In genomic region chr1:161500811-161501146, GRCm38 (mm10) we compare ENCODE assay signal across 1 mouse cellular context.
A peak's percentile ranks its signal among the peaks of the same experiment; 100 is the strongest.
TF ChIP-seq lines count a peak whose summit lies in the region.

No protein-coding gene starts in this region.

TF ChIP-seq in CH12.LX, 34 proteins besides CTCF, POLR2A, EP300 and RAD21 (continued from another document):
- no peak for TF ChIP-seq NRF1 (IDR thresholded peaks at IDR 0.05; ENCODE audit: low read depth, low read length)
- TF ChIP-seq UBTF (IDR thresholded peaks at IDR 0.05; ENCODE audit: low read depth, low read length): no peak
- TF ChIP-seq SMC3 (IDR thresholded peaks at IDR 0.05; ENCODE audit: low read depth, low read length): no peak
- peak; percentile 94 for TF ChIP-seq ETS1 (conservative IDR thresholded peaks at IDR 0.05; ENCODE audit: low read depth, low read length)
- no peak for TF ChIP-seq ZKSCAN1 (IDR thresholded peaks at IDR 0.05; ENCODE audit: borderline replicate concordance, low read depth, low read length)
- peak; percentile 53; the same call in 1 of the 2 replicates for TF ChIP-seq ELF1 (IDR thresholded peaks at IDR 0.05; ENCODE audit: low read depth, low read length)
- TF ChIP-seq CHD2 (IDR thresholded peaks at IDR 0.05; ENCODE audit: low read length): 0 out of 2 replicates have a peak, but pooled peaks have one; percentile 61
- TF ChIP-seq TBP (conservative IDR thresholded peaks at IDR 0.05; ENCODE audit: low read depth, low read length): 0 out of 2 replicates have a peak, but pooled peaks have one; percentile 52
- peak; percentile 99 for TF ChIP-seq BHLHE40 (IDR thresholded peaks at IDR 0.05; ENCODE audit: low read depth, low read length)
- TF ChIP-seq MAX (IDR thresholded peaks at IDR 0.05; ENCODE audit: low read length): peak; percentile 62
- TF ChIP-seq KAT2A (IDR thresholded peaks at IDR 0.05; ENCODE audit: insufficient replicate concordance, low read length): no peak
- peak; percentile 10; the same call in 1 of the 2 replicates for TF ChIP-seq ZNF384 (IDR thresholded peaks at IDR 0.05; ENCODE audit: low read depth, low read length)
- TF ChIP-seq CHD1 (IDR thresholded peaks at IDR 0.05; ENCODE audit: low read depth, low read length): no peak; the same call in 1 of the 2 replicates
- TF ChIP-seq USF1 (IDR thresholded peaks at IDR 0.05; ENCODE audit: low read depth, low read length): peak; percentile 25; the same call in 1 of the 2 replicates
- TF ChIP-seq MYC (IDR thresholded peaks at IDR 0.05; ENCODE audit: low read depth, low read length): peak; percentile 34; the same call in 1 of the 2 replicates
- peak; percentile 93 for TF ChIP-seq IRF4 (IDR thresholded peaks at IDR 0.05; ENCODE audit: low read depth, low read length)
- peak; percentile 87 for TF ChIP-seq JUN (IDR thresholded peaks at IDR 0.05; ENCODE audit: insufficient read depth, low read depth, low read length)
- no peak for TF ChIP-seq PAX5 (IDR thresholded peaks at IDR 0.05; ENCODE audit: low read length)
- peak; percentile 65 for TF ChIP-seq SIN3A (IDR thresholded peaks at IDR 0.05; ENCODE audit: low read length)
- peak; percentile 94 for TF ChIP-seq RCOR1 (conservative IDR thresholded peaks at IDR 0.05; ENCODE audit: low read depth, low read length)
- TF ChIP-seq TCF12 (IDR thresholded peaks at IDR 0.05; ENCODE audit: low read depth, low read length): peak; percentile 67
- peak; percentile 69; the same call in 1 of the 2 replicates for TF ChIP-seq MEF2A (IDR thresholded peaks at IDR 0.05; ENCODE audit: borderline replicate concordance, low read depth, low read length)
- no peak; the same call in 1 of the 2 replicates for TF ChIP-seq HCFC1 (IDR thresholded peaks at IDR 0.05; ENCODE audit: low read depth, low read length)
- TF ChIP-seq POLR2AphosphoS2 (IDR thresholded peaks at IDR 0.05; ENCODE audit: low read depth, low read length): no peak
- no peak for TF ChIP-seq ZC3H11A (IDR thresholded peaks at IDR 0.05; ENCODE audit: low read depth, low read length)
- no peak for TF ChIP-seq GABPA (IDR thresholded peaks at IDR 0.05; ENCODE audit: insufficient replicate concordance, low read depth, low read length)
- peak; percentile 84 for TF ChIP-seq JUND (conservative IDR thresholded peaks at IDR 0.05; ENCODE audit: low read depth, low read length)
- no peak for TF ChIP-seq USF2 (conservative IDR thresholded peaks at IDR 0.05; ENCODE audit: low read depth, low read length)
- TF ChIP-seq MXI1 (IDR thresholded peaks at IDR 0.05; ENCODE audit: low read depth, low read length): peak; percentile 10; the same call in 1 of the 2 replicates
TF ChIP-seq in CH12.LX: peak in this region for 20.
